Mouse (Mus musculus) central nervous system, embryonic 18 days (tissue): ENCODE measurements around the gene Anapc2. TPM values are rescaled to one million over a fixed set of nuclear protein-coding genes. Genes with fewer than 3 reads are reported as not detected.

Source experiments
- polyA plus RNA-seq: library from polyadenylated mRNA; depleted of rRNA; stranded (reverse); fragments of >200 nt; gene quantifications from 2 replicates; pipeline ENCODE4 v1.2.3, GENCODE M21; 2012; rRNA removed

Gene Anapc2
- polyA plus RNA-seq, result 107 and 110 TPM in 2 replicates

DNA sequence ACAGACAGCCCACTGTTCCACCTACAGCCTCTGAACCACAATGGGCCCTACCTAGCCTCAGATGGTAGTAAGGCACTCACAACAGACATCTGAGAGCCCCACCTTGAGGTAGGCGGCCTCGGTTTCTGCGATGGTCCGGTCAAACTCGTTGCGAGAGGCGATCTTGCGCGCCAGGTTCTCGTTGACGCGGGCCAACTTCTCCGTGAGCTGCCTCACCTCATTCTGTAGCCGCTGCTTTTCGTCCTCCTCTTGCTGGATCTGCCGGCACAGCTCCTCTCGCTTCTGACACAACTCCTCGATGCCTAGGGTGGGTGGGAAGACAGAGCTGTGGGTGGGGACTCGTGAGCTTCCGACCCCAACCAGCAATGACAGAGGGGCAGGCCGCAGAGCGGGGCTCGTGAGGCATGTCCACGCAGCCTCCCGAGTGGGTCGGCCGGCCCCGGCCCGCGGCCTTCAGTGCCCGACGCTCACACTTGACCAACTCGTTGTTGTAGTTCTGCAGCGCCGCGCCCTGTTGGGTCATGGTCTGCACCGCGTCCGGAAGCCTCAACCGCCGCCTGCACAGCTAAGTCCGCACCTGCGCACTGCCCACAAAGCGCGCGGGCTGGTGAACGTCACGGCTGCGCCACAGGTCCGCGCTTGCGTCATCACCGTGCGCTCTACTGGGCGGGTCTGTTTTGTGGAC lies at the start of gene Anapc2, which contains the start of gene Ssna1:
Anapc2 (plus strand) TSS at position 652 of the 685 bp plus-strand sequence.
Ssna1 (minus strand) TSS at position 612 of the 685 bp plus-strand sequence.

GRCm38 (mm10) chr2:25224492-25224765 lies 47.8 kb upstream of the Anapc2 start, which contains the start of gene Tubb4b:
Tubb4b (minus strand) TSS chr2:25224702.

GRCm38 (mm10) chr2:25234050-25234449 lies 38.2 kb upstream of the Anapc2 start, which contains the start of gene Slc34a3:
Slc34a3 (minus strand) TSS chr2:25234364.

DNA sequence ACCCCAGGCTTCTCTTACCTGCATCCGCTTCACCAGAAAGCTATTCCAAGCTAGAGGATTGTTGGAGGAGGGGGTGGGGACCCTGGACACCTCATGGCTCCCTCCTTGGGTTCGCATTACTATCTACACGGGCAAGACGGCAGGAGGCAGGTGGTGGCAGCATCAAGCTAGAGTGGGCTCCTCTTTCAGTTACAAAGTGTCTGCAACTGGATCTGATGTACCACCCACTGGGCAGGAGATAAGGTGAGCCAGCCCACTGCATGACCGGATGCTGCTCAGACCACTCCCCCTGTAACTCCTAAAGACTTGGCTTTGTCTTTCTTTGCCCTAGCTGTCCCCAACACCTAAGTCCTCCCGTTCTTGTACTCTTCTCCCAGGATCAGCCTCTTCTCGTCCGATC lies 35.7 kb upstream of the Anapc2 start, which contains the start of gene Rnf224:
Rnf224 (minus strand) TSS at position 174 of the 400 bp plus-strand sequence.

DNA sequence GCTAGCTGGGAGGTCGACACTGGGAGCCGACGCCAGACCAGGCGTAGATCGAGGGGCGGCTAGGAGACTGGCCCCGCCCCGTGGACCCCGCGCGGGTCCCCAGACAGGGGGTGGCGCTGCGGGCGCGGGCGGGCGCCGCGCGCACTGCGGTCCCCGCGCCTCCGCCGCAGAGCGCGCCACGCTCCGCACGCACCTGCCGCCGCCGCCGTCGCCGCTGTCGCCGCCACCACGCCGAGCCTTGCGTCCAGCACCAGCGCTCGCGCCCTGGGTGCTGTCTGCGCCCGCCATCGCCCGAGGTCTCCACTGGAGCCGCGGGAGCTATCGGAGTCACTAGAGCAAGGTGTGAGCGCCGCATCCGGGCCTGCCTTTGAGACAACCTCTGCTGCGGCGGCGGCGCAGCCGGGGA lies 30.2 kb upstream of the Anapc2 start, which contains the start of the genes Rnf208 and Cysrt1:
Rnf208 (plus strand) TSS at position 155 of the 406 bp plus-strand sequence.
Cysrt1 (minus strand) TSS at position 352 of the 406 bp plus-strand sequence.

GRCm38 (mm10) chr2:25246183-25247072 lies 25.9 kb upstream of the Anapc2 start, which contains the start of gene AL732309.1:
AL732309.1 (minus strand) TSS chr2:25246863.

GRCm38 (mm10) chr2:25255284-25255779 lies 16.9 kb upstream of the Anapc2 start, which contains the start of gene Tmem203:
Tmem203 (plus strand) TSS chr2:25255439.

GRCm38 (mm10) chr2:25262291-25262767 lies 9.9 kb upstream of the Anapc2 start, which contains the start of gene Tprn:
Tprn (plus strand) TSS chr2:25262618.

DNA sequence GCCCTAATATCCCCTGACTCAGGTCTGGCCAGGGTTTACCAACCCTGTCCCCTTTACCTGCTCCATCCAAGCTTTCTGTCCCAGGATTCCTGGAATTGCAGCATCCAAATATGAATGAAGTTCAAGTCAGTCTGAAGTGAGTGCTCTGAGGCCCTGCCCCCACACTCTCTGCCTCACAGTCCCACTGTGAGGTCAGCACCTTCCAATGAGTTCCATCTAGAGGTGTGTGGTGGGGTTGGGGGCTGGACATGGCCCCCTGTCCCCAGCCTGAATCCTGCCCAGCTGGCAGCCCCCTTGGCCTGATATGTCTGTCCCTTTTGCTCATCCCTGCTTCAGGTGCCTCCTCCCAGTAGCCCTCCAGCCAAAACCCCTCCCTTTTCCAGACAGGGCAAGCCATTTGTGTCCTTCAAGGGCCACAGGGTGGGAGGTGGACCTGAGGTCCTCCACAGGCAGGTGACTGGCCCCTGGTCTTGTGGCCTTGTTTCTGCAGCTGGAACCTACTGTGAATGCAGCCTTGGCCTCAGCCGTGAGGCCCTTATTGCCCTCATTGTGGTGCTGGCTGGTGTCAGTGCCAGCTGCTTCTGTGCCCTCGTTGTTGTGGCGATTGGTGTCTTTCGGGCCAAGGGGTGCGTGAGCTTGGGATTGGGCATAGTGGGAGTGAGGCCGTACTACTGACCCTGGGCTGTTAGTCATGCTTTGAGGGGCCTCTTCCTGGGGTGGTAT lies 15.8 kb downstream of the Anapc2 start, which contains the start of gene Tmem210:
Tmem210 (plus strand) TSS at position 219 of the 723 bp plus-strand sequence.

GRCm38 (mm10) chr2:25289651-25290050 lies 17.4 kb downstream of the Anapc2 start, which contains the start of gene Lrrc26:
Lrrc26 (plus strand) TSS chr2:25289915.

DNA sequence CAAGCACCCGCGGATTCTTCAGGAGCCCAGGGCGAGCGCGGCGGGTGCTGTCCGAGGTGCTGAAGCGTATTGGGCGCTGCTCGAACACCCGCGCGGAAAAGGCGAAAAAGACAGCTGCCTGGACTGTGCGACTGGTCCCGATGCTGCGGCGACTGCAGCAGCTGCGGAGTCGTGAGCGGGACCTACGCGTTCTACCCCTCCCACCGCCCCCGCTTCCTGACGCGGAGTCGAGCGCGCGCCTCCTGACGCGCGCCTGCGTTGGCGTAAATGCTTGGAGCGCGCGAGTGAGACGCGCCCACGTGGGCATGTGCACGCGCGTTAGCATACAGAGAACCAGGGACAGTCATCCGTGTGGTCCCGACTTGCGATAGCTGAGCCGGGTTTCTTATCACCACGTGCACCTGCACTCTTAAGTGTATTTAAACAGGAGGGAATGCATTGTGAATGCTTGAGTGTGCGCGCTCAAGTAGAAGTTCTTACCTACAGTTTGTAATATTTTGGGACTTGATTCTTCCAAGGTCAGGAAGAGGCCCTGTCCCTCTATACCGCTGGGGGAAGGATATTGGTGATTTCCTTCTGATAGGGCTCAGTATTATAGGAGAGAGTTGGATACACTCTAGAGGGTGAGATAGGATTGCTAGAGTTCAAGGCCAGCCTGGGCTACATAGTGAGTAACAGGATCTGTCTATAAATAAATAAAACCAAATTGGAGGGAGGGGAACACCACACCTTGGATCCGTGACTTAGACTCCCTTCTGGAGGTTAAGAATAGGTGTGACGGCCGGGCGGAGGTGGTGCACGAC lies 46.9 kb downstream of the Anapc2 start, which contains the start of gene Grin1:
Grin1 (minus strand) TSS at position 217 of the 803 bp plus-strand sequence.

GRCm38 (mm10) chr2:25332286-25333160 lies 60.2 kb downstream of the Anapc2 start, which contains the start of gene Man1b1:
Man1b1 (plus strand) TSS chr2:25332338.

Other genes with a start within 250 kb of the Anapc2 start
- 253 and 267 TPM in 2 replicates for gene Nsmf, start 218.1 kb upstream of the Anapc2 start, polyA plus RNA-seq
- gene Entpd8, start 192.2 kb upstream of the Anapc2 start, polyA plus RNA-seq, result 0.16 and 0.28 TPM in 2 replicates
- 0.07 TPM in 1 of 2 replicates, not detected in the other for gene Noxa1, start 177.3 kb upstream of the Anapc2 start, polyA plus RNA-seq
- gene Nrarp, start 91.7 kb upstream of the Anapc2 start, polyA plus RNA-seq, result 26.0 and 28.6 TPM in 2 replicates
- 1.9 and 2.2 TPM in 2 replicates for gene Tor4a, start 75.6 kb upstream of the Anapc2 start, polyA plus RNA-seq
- 69.1 and 73.7 TPM in 2 replicates for gene Nelfb, start 61.0 kb upstream of the Anapc2 start, polyA plus RNA-seq
- gene Stpg3, start 57.8 kb upstream of the Anapc2 start, polyA plus RNA-seq, result 0.05 TPM in 1 of 2 replicates, not detected in the other
- gene Fam166a, start 53.7 kb upstream of the Anapc2 start, polyA plus RNA-seq, result 0.13 TPM in 2 replicates
- gene Tubb4b, start 47.8 kb upstream of the Anapc2 start, polyA plus RNA-seq, result 424 and 435 TPM in 2 replicates
- gene Slc34a3, start 38.1 kb upstream of the Anapc2 start, polyA plus RNA-seq, result 0.03 TPM in 1 of 2 replicates, not detected in the other
- 0.05 TPM in 1 of 2 replicates, not detected in the other for gene Rnf224, start 35.7 kb upstream of the Anapc2 start, polyA plus RNA-seq
- gene Rnf208, start 30.2 kb upstream of the Anapc2 start, polyA plus RNA-seq, result 126 and 144 TPM in 2 replicates
- gene Cysrt1, start 30.0 kb upstream of the Anapc2 start, polyA plus RNA-seq, result 0.37 and 3.0 TPM in 2 replicates
- 16.6 and 17.1 TPM in 2 replicates for gene AL732309.1, start 25.6 kb upstream of the Anapc2 start, polyA plus RNA-seq
- gene Tmem203, start 17.0 kb upstream of the Anapc2 start, polyA plus RNA-seq, result 22.0 and 25.2 TPM in 2 replicates
- gene Tprn, start 9.9 kb upstream of the Anapc2 start, polyA plus RNA-seq, result 6.2 and 6.9 TPM in 2 replicates
- 123 TPM in 2 replicates for gene Ssna1, start within 50 bp of the Anapc2 start, polyA plus RNA-seq
- not detected in 2 replicates for gene Tmem210, start 15.7 kb downstream of the Anapc2 start, polyA plus RNA-seq
- gene Lrrc26, start 17.4 kb downstream of the Anapc2 start, polyA plus RNA-seq, result 0.05 TPM in 1 of 2 replicates, not detected in the other
- gene Grin1, start 46.7 kb downstream of the Anapc2 start, polyA plus RNA-seq, result 60.3 and 61.9 TPM in 2 replicates
- gene Man1b1, start 59.9 kb downstream of the Anapc2 start, polyA plus RNA-seq, result 24.1 and 24.3 TPM in 2 replicates
- 40.8 and 43.8 TPM in 2 replicates for gene Dpp7, start 83.9 kb downstream of the Anapc2 start, polyA plus RNA-seq
- gene Uap1l1, start 93.2 kb downstream of the Anapc2 start, polyA plus RNA-seq, result 3.7 and 4.6 TPM in 2 replicates
- gene Sapcd2, start 99.8 kb downstream of the Anapc2 start, polyA plus RNA-seq, result 16.3 and 17.1 TPM in 2 replicates
- gene Entpd2, start 123.4 kb downstream of the Anapc2 start, polyA plus RNA-seq, result 9.8 and 11.4 TPM in 2 replicates
- gene Npdc1, start 126.9 kb downstream of the Anapc2 start, polyA plus RNA-seq, result 549 and 616 TPM in 2 replicates
- 0.20 and 0.26 TPM in 2 replicates for gene Fut7, start 150.8 kb downstream of the Anapc2 start, polyA plus RNA-seq
- gene Abca2, start 156.2 kb downstream of the Anapc2 start, polyA plus RNA-seq, result 42.3 and 48.1 TPM in 2 replicates
- gene Clic3, start 184.4 kb downstream of the Anapc2 start, polyA plus RNA-seq, result 0.82 and 3.4 TPM in 2 replicates
- 155 and 156 TPM in 2 replicates for gene Paxx, start 188.6 kb downstream of the Anapc2 start, polyA plus RNA-seq
- gene Ptgds, start 197.6 kb downstream of the Anapc2 start, polyA plus RNA-seq, result 539 and 800 TPM in 2 replicates
- not detected in 2 replicates for gene Lcn12, start 221.4 kb downstream of the Anapc2 start, polyA plus RNA-seq
- gene Fbxw5, start 228.3 kb downstream of the Anapc2 start, polyA plus RNA-seq, result 30.0 and 36.6 TPM in 2 replicates
- 2.5 and 4.0 TPM in 2 replicates for gene C8g, start 229.2 kb downstream of the Anapc2 start, polyA plus RNA-seq